Mouse (Mus musculus) megakaryocyte, adult 5-6 weeks (primary cell): ENCODE measurements around the gene Golim4. TPM values are rescaled to one million over a fixed set of nuclear protein-coding genes. Genes with fewer than 3 reads are reported as not detected.

ENCODE experiments used
- total RNA-seq, 2 experiments: library from RNA; stranded (forward) in 1 of 2; stranded (reverse) in 1 of 2; fragments of 153-499, 151-499 nt in 1 of 2; fragments of 221-1000, 200-1000 nt in 1 of 2; gene quantifications; 2 replicates each; pipeline versions ENCODE4 v1.2.3 to v1.2.4; 2015 to 2017

Gene Golim4
- total RNA-seq, 2 experiments from 2014 or later: 39.0 to 53.5 TPM

Other genes starting within 250 kb of the Golim4 start
- gene Gm29133, start 208.8 kb downstream of the Golim4 start, total RNA-seq (2015): not detected in 2 replicates
- not detected in 2 replicates for gene Gm29133, start 208.8 kb downstream of the Golim4 start, total RNA-seq (2017)
- gene Fstl5, start 117.3 kb upstream of the Golim4 start, total RNA-seq (2015): not detected in 2 replicates
- not detected in 2 replicates for gene Fstl5, start 117.3 kb upstream of the Golim4 start, total RNA-seq (2017)